Mouse (Mus musculus) adrenal gland, postnatal 4 days (tissue): ENCODE measurements at regions not wholly inside any gene's neighbourhood (a gene's known extent, or its start where the extent isn't known, plus 50 kb on each side); places are given as distances from the start of the nearest gene placed in this dataset.
A peak's percentile ranks its signal among the peaks of the same experiment; 100 is the strongest.
"Not testable (repeated sequence)": the region's sequence is repeated elsewhere in the genome, so short reads cannot be mapped to it uniquely, and the experiment has no call there.

Experiments used
- DNase-seq, 2 experiments: peaks; one replicate each; pipeline ENCODE4 v3.0.0; 2021 to 2022; ENCODE audit warnings: low spot score in 2 of 2, mixed read lengths in 2 of 2

DNA sequence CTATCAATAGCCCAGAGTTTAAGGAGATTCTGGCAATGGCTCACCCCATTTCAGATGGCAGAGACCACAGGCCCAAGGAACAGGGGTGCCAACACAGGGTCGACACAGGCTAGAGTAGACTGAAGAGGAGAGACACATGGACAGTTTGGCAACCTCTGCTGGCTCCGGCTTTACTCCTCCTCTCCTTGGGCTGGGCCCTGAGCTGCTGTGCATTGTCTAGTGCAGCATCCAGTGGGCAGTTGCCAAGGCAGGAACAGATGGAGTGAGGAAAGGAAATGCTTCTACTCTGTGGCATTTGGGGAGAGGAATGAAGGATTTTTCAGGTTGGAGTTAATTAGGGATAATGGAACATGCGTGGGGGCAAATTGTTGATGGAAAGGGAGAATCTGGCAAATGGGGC lies 151.0 kb upstream of the 1700012A03Rik start:
- DNase-seq = no peak

DNA sequence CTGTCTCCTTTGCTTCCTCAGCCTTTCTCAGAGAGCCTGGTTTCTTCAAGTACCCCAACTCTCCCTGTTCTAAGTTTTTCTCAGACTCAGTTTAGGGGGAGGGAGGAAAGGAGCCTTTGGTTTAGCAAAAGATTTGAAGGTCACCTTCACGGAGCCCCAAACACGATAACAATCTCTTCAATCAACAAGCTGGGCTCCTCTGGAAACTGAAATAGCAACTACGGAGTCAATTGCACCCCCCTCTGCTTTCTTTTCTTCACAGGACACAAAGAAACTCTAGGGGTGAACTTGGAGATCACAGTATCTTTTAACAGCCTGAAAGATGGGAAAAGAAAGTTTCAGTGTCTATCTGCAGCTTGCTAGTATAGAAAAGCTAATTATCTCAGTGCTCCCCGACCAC lies 151.4 kb upstream of the 1700012A03Rik start:
- no peak for DNase-seq

DNA sequence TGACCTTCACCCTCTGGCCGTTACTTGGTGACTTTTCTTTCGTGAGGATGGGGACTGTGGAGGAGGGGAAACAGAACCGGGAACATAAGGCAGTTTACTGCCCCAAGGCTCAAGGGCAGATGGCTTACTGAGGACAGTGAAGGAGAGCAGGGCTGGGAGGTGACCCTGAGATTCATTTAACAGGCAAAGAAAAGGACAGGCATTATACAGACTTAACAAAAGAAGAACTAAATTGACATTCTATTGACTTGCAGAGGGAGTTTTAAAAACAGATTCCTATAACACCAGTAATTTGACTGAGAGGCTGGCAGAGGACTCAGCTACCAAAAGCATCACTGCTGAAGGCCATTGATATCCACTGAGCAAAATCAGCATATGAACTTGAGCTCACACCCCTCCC lies 153.0 kb upstream of the 1700012A03Rik start:
- no peak for DNase-seq

DNA sequence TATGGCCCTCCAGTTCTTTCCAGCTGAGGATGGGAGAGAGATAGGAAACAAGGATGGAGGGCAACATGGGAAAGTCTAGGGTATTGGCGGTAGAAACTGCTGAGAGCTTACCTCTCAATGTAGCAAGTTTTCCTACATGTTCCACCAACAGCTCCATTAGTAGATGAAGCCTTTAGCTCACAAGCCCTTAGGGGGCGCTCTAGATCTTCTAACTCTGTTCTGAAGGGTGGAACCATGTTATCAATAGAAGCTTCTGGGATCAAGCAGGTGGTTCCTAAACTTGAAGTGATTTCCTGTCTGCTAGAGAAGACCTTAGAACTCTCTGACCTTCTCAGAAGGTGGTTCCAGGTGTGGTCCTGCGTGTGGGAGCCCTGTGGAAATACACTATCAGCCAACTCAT lies 154.2 kb upstream of the 1700012A03Rik start:
- DNase-seq = no peak

DNA sequence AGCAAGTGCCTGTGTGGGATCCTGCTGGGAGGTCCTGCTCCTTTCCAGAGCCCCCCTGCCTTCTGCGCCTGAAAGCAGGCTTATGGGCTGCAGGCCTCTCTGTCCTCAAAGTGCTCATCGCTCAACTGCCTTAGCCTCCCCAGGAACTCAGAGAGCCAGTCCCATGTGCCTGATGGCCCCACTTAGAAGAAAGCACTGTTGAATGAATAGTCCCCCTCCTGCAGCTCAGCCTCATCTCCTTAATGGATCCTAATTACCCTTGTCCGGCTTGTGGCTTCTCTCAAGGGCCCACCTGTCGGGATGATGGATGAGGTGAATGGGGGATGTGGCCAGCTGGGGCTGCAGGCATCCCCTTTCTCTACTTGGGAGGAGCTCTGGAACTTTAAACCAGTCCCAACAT lies 163.1 kb upstream of the 1700012A03Rik start:
- no peak for DNase-seq

DNA sequence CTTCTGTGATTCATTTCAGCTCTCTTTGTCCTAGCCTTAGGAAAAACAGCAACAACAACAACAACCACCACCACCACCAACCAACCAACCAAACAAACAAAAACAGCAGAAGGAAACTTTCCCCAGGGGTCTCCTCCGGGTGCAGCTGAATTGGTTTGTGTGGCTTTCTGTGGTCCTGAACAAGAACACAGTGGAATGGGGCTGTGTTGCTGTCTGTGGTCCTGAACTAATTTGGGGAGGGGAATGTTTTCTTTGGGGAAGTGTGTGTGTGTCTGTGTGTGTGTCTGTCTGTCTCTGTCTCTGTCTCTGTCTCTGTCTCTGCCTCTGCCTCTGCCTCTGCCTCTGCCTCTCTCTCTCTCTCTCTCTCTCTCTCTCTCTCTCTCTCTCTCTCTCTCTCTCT lies 164.8 kb upstream of the 1700012A03Rik start:
- not testable (repeated sequence) for DNase-seq

DNA sequence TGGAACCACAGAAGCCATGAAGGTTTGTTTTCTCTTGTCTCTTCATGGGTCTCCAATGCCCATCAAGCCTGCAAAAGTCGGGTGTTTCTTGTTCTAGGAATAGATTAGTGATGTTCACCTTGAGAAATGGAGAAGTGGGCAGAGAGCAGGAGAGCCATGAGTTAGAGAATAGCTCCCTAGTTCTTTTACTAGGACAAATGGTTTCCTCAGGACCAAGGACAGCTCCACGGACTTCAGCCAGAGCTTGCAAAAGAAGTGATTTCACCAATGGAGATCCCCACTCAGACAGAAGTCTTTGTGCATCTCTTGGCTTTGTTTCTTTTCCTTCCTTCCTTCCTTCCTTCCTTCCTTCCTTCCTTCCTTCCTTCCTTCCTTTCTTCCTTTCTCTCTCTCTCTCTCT lies 166.3 kb upstream of the 1700012A03Rik start:
- peak in 1 of 2 experiments; percentile 20 for DNase-seq

DNA sequence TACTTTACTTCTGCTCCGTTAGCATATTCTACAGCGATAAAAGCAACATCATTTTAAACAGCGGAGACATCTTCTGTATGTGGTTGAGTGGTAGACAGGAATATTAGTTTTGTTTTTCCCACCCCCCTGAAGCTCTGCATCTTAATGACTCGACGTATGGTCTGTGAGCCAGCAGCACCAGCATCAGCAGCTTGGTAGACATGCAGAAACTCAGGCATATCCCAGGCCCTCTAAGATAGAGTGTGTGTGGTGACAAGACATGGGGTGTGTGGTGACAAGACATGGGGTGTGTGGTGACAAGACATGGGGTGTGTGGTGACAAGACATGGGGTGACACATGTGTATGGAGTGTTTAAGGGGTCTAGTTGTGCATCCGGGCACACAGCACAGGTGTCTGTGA lies 175.4 kb upstream of the 1700012A03Rik start:
- DNase-seq = no peak

DNA sequence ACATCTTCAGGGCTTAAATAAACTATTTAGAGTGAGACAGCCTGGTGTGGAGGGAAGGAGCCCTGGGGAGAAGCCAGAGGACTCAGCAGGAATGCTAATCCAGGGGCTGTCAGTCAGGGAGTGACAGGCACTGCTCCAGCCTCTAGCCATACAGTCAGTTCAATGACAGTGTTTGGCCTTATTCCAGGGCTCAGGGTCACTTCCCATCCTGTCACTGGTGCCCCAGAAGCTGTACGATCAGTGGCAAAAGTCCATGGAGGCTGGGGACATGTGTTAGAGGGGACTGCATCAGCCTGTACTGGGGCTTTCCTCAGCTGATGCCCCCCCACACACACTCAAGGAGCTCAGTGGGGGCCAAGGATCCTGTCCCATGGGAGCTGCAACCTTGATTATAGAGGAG lies 176.1 kb upstream of the 1700012A03Rik start:
- DNase-seq = no peak

DNA sequence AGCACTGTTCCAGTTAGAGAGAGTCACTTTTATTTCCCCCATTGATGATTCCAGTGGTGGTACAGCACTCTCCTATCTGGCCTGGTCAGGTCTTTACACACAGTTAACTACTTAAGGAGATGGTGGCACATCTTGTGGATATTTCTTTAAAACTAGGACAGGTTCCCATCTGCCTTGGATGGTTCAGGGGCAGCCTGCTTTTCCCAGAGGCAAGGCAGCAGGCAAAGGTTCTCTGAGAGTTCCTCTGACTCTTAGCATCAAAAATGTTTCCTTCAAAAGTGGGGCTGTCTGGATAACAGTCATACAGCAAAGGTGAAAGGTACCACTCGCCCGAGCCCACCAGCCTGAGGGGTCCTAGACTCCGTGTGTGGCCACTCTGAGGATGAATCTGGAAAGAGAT lies 178.3 kb upstream of the 1700012A03Rik start:
- no peak for DNase-seq

DNA sequence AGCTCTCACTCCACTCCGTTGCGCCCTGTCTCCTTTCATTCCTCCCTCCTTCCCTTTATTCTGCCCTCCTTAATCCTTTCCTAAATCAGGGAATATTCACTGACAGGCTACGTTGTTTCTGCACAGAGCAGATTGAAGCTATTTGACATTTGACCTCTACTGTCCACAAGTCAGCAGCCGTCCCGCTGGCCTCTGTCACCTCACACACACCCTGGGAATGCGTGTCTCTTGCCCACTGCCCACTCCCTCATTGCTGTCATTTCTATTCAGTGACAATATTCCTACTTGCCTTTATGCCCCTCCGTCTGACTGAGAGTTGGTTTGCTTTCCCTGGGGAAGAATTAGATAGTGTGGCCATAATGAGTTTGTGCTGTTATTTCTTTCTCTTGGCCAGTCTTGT lies 188.1 kb upstream of the 1700012A03Rik start:
- no peak for DNase-seq

DNA sequence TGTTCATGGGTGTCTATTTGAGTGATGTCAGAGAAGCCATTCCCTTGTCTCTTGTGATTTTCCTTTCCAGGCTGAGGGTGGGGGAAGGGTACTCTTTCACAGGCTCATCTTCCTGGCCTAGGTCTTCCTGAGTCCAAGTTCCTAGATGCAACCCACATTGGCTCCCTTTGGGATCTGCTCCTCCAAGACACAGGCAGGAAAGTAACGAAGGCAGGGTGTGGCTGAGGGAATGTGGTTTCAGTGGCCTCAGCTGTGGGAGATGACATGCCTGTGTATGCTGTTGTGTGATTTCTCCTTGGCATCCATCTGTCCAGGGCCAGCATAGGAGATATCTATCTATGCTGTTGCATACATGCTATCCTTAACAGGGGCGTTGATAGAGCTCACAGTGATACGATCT lies 190.4 kb upstream of the 1700012A03Rik start:
- DNase-seq = no peak

DNA sequence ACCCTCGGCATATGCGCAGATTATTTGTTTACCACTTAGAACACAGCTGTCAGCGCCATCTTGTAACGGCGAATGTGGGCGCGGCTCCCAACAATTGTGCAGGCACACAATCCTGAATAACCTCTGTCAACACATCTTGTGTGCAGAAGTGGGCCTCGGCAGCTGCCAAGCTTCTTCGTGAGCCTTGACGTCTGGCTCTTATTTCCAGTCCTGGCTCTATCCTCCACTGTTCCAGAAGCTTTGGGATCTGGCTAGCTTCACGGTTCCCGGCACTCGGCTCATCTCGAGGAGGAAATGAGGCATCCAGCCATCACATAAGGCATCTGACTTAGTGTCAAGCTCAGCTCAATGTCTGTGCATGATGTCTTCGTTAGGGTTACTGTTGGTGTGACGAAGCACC lies 195.8 kb upstream of the 1700012A03Rik start:
- no peak for DNase-seq

DNA sequence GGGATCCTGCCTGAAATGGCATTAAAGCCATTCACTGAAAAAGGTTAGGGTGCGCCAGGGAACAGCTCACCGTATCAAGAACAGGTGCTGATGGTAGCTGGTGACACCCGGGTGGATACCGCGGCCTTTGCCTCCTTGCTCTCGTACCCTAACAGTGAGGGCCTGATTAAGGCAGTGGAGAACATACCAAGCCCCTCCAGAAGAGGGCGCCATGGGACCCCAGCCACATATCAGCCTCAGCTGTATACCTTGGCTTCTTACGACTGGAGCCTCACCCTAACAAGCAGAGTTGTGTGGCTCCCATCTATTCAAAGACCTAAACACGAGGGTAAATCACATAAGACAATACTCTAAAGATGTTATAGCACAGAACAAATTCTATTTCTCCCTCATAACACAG lies 203.7 kb upstream of the 1700012A03Rik start:
- no peak for DNase-seq

DNA sequence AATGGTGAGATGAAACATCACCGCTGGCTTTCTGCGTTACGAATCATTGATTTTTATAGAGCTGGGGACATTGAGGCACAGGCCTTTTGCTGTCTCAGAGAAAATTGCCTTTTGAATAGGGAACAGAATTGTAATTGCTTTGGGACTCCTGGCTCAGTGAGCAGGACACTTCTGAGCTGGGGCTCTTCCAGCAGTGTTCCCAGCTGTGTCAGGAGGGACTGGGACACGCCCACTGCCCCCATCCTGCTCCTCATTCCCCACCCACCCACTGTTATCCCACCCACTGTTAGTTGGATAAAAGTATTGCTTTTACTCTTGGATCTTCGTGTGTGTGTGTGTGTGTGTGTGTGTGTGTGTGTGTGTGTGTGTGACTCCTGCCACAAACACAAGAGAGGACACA lies 204.4 kb upstream of the 1700012A03Rik start:
- no peak for DNase-seq

DNA sequence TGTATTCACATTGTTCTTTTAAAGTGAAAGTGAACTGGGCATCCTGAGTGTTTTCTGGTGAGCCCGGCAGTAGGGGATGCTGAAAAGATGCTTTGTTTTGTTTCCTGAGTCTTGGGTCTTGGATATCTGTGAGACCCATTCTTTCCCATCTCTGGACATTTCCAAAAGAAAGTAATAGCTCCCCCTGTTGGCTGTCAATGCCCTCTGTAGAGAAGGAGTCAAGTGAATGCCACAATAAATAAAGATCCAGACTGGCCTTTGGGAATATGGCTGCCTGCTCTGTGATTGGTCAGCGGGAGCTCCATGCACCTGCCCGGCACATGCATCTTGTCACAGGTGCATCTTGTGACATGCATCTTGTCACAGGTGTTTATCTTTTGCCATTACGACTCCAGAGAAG lies 209.4 kb upstream of the 1700012A03Rik start:
- DNase-seq = no peak

DNA sequence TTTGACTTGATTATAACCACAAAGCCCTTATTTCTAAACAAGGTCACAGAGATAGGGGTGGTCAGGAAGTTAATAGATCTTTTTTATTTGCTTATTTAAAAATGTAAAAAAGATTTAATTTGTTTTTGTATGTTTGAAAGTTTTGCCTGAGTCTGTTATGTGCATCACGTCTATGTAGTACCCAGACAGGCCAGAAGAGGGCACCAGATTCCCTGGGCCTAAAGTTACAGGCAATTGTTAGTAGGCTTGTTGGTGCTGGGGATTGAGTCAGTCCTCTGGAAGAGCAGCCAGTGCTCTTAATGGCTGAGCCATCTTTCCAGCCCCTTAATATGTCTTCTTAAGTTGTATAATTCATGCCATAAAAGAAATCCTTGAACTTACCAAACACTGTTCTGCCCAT lies 211.5 kb upstream of the 1700012A03Rik start:
- DNase-seq = no peak

DNA sequence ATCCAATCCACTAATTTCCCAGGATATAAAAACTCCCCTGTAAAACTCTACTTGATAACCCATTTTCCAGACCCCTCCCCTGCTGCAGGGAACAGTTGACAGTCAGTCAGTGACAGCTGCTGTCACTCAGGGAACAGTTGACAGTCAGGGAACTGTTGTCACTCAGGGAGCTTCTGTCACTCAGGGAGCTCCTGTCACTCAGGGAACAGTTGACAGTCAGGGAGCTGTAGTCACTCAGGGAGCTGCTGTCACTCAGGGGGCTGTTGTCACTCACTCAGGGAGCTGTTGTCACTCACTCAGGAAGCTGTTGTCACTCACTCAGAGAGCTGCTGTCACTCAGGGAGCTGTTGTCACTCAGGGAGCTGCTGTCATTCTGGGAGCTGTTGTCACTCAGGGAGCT lies 214.3 kb upstream of the 1700012A03Rik start:
- no peak for DNase-seq

DNA sequence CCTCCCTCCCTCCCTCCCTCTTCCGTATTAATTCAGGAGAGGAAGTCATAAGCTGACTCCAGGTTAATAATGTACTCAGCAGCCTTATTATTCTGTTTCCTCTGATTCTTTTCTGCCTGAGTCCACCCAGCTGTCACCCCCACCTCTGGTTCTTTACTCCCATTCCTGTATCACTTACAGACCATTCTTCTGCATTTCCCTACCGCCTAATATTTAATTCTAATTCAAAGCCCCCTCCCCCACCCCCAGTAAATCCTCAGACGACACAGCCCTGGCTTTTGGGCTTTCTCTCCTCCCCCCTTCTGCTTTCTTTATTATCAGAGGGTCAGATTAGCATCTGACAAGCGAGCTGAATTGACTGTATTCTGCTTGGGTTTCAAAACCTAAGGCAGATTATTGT lies 215.5 kb upstream of the 1700012A03Rik start:
- DNase-seq = no peak

DNA sequence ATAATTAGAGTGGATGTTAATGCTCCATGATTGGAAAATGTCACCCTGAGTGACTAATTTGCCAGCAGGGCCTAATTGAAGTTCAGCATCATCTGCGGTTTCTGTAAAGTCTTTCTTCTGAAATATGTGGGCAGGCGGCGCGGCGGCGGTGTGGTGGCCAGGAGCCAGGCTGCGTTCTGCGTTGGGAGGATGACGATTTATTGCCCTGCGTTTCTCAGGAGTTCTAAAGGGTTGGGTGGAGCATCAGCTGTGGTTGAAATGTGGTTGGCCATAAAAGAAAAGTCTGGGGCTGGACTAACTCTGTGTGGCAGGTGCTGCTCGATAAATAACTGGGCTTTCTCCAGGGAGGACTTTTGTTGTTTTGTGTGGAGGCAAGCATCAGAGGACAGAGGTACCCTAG lies 219.4 kb upstream of the 1700012A03Rik start:
- DNase-seq = no peak

DNA sequence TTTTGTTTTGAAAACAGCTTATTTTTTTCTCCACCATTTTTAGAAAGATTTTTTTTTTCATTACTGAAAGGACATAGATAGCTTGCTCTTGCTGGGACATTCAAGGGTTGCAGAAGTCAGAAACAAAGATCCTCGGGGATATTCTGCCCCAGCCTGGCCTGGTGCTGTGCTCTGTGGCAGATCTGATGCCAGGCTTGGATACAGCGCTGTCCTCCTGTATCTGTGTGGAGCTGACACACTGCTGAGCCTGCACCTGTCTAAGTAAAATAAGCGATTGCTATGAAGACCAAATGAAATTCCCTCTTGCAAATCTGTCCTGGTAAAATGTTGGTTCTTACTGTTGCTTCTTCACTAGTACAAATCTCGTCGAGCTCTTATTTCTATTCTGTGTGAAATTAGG lies 226.4 kb upstream of the 1700012A03Rik start:
- no peak for DNase-seq

DNA sequence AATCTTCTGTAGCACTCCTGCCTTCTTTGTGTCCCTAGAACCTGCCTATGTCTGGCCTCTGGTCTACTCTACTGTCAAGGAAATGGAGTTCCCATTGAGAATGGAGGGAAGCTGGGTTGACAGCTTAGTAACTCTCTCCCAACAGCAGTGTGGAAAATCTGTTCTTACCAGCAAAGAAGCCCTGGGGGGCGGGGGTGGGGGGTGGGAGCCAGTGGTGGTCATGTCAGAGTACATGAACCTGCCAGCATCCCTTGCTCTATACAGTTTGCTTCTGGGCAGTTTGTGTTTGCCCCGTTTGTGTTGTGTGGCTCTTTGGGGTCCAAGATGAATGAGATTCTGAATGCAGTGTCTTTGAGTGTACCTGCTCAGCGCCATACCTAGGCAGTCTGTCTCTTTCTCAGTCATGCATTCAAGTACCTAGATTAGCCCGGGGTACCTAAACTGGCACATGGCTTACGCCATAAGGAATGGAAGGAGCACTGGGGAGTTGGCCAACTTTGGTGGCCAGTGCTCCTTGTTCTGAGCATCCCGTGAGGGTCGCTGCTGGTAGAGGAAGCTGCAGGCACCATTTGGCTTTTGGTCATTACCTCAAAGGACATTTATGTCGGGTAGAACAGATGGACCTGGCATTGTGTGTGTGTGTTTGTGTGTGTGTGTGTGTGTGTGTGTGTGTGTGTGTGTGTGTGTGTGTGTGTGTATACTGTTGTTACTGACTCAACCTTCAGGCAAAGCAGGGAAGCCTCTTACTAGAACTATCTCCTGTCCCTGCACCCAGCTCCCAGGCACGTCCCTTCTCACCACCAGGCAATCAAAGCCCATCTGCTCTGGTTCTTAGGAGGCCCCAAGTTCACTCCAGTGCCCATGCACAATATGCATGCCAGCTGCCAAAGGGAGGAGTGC lies 227.6 kb upstream of the 1700012A03Rik start:
- DNase-seq = no peak

DNA sequence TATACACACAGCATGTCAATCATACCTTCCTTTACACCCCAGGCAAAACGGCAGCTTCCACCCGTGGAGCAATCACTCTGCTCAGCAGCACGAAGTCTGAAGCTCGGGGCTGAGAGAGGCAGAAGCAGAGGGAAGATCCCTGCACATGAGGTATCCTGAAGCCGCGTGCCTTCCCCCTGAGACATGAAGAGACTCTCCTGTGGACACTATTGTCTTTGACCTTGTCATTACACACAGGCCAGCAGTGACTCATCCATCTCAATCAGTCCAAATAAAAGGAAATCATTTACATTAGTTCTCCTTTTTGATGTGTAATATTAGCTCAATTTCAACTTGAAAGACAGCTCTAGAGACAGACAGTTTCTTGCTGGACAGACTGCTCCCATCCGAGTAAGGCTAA lies 228.4 kb upstream of the 1700012A03Rik start:
- no peak for DNase-seq
